In the genomic region with DNA sequence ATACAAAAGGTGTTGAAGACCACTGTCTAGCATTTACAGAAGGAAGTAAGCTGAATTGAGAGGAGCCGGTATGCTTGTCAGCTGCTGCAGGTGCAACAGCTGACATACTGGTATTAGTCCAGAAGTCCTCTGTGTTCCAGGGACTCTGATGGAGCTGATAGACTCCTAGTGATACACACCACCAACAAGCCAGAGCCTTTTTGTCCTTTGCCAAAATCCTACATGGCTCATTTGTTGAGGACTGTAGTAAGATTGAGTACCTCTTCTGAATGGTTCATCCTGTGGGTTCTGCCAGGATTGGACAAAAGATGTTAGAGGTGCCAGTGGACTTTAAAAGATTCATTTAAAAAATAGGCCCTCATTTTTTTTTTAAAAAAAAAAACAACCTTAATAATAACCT, we compare ENCODE assay signal across 24 mouse cellular contexts.
DNase-seq lines count a peak whose midpoint lies in the region; ATAC-seq and TF ChIP-seq lines count a peak whose summit lies in the region.
"Had no signal": no experiment of that assay in that cellular context is flagged by ENCODE, and none has a peak within 500 bp of the region (broad histone marks: within the 10 kb centered on the region; RNA-seq: fewer than 3 reads in every experiment).

No protein-coding gene starts in this region.

- no peak for ATAC-seq in forebrain, postnatal 0 days
- ATAC-seq in forebrain, embryonic 12.5 days (ENCODE audit: low FRiP score): no peak
- no peak for ATAC-seq in hindbrain, postnatal 0 days
- ATAC-seq: activated CD4-positive, CD25-positive, alpha-beta regulatory T cell, adult 4 months; CD4-positive, CD25-positive, alpha-beta regulatory T cell, adult 4 months; inflammation-experienced regulatory T-cells, adult 6 months; intestine, embryonic 16.5 days had no signal

- no peak overlapping the region for H3K9ac ChIP-seq in forebrain, postnatal 0 days
- H3K9ac ChIP-seq in forebrain, embryonic 12.5 days: no peak overlapping the region
- H3K9ac ChIP-seq in hindbrain, postnatal 0 days (replicated peaks; ENCODE audit: low read length): no peak overlapping the region
- H3K9ac ChIP-seq: heart, embryonic 13.5 days; hindbrain, embryonic 15.5 days had no signal

- H3K27ac ChIP-seq in forebrain, postnatal 0 days (ENCODE audit: low read depth, low read length): no peak overlapping the region
- no peak overlapping the region for H3K27ac ChIP-seq in forebrain, embryonic 12.5 days
- no peak overlapping the region for H3K27ac ChIP-seq in hindbrain, postnatal 0 days
- no peak overlapping the region for H3K27ac ChIP-seq in hindbrain, embryonic 10.5 days
- H3K27ac ChIP-seq: heart, adult 2 months; heart, embryonic 10.5 days; heart, embryonic 13.5 days; hindbrain, embryonic 15.5 days had no signal

- 52% methylated on average over 1 of the region's 1 CpGs for WGBS in forebrain, postnatal 0 days
- 76% methylated on average over 1 of the region's 1 CpGs for WGBS in forebrain, embryonic 12.5 days
- 75% methylated on average over 1 of the region's 1 CpGs for WGBS in hindbrain, postnatal 0 days
- 89% methylated on average over 1 of the region's 1 CpGs for whole genome bisulfite sequencing in hindbrain, embryonic 10.5 days

- no peaks in the 10 kb centered on the region for H3K4me1 ChIP-seq in forebrain, postnatal 0 days (ENCODE audit: insufficient read depth)
- no peaks in the 10 kb centered on the region for H3K4me1 ChIP-seq in forebrain, embryonic 12.5 days
- no peaks in the 10 kb centered on the region for H3K4me1 ChIP-seq in hindbrain, postnatal 0 days (ENCODE audit: insufficient read depth, low read length)
- no peaks in the 10 kb centered on the region for H3K4me1 ChIP-seq in hindbrain, embryonic 10.5 days (replicated peaks)
- H3K4me1 ChIP-seq: heart, embryonic 10.5 days; heart, embryonic 13.5 days; hindbrain, embryonic 15.5 days had no signal

- peak; percentile 1 for DNase-seq in forebrain, postnatal 0 days
- DNase-seq in hindbrain, postnatal 0 days (ENCODE audit: low spot score): peak; percentile 3
- no peak for DNase-seq in hindbrain, embryonic 10.5 days (ENCODE audit: low spot score)
- peak; percentile 72 for DNase-seq in brain, embryonic 14.5 days (ENCODE audit: low read depth)
- DNase-seq in layer of hippocampus, postnatal 10 days (ENCODE audit: low spot score in 2 of 2): no peak
- DNase-seq: adrenal gland, adult 8-10 months; adrenal gland, postnatal 25 days; cerebellum, adult 18-20 months; cerebellum, adult 9-10 months; cerebellum, postnatal 14 days; gastrocnemius, postnatal 10 days; gastrocnemius, postnatal 36 days; heart, adult 2 months; heart, postnatal 14 days; heart, postnatal 4 days; kidney, adult 18-20 months had no signal

- H3K36me3 ChIP-seq in forebrain, postnatal 0 days (ENCODE audit: insufficient read depth): no peaks in the 10 kb centered on the region
- no peaks in the 10 kb centered on the region for H3K36me3 ChIP-seq in forebrain, embryonic 12.5 days (replicated peaks)
- H3K36me3 ChIP-seq in hindbrain, postnatal 0 days (ENCODE audit: insufficient read depth, low read length): no peaks in the 10 kb centered on the region
- H3K36me3 ChIP-seq in hindbrain, embryonic 10.5 days: no peaks in the 10 kb centered on the region
- H3K36me3 ChIP-seq: heart, embryonic 10.5 days; heart, embryonic 13.5 days; hindbrain, embryonic 15.5 days had no signal

- H3K4me2 ChIP-seq in forebrain, postnatal 0 days (ENCODE audit: low read depth): no peak overlapping the region
- H3K4me2 ChIP-seq in forebrain, embryonic 12.5 days: no peak overlapping the region
- no peak overlapping the region for H3K4me2 ChIP-seq in hindbrain, postnatal 0 days (ENCODE audit: low read depth, low read length)
- H3K4me2 ChIP-seq: heart, embryonic 13.5 days; hindbrain, embryonic 15.5 days had no signal

- no peak overlapping the region for H3K4me3 ChIP-seq in forebrain, postnatal 0 days (ENCODE audit: low read depth, low read length)
- no peak overlapping the region for H3K4me3 ChIP-seq in forebrain, embryonic 12.5 days (replicated peaks)
- no peak overlapping the region for H3K4me3 ChIP-seq in hindbrain, postnatal 0 days (ENCODE audit: low read length)
- no peak overlapping the region for H3K4me3 ChIP-seq in hindbrain, embryonic 10.5 days
- H3K4me3 ChIP-seq: heart, adult 2 months; heart, embryonic 10.5 days; heart, embryonic 13.5 days; hindbrain, embryonic 15.5 days had no signal

- no peaks in the 10 kb centered on the region for H3K27me3 ChIP-seq in forebrain, postnatal 0 days (ENCODE audit: insufficient read depth, low read length)
- H3K27me3 ChIP-seq in forebrain, embryonic 12.5 days: no peaks in the 10 kb centered on the region
- H3K27me3 ChIP-seq in hindbrain, postnatal 0 days (ENCODE audit: insufficient read depth, low read length): no peaks in the 10 kb centered on the region
- H3K27me3 ChIP-seq in hindbrain, embryonic 10.5 days (ENCODE audit: insufficient read depth, poor library complexity, severe bottlenecking): no peaks in the 10 kb centered on the region
- H3K27me3 ChIP-seq: heart, embryonic 13.5 days; hindbrain, embryonic 15.5 days had no signal

- no peaks in the 10 kb centered on the region for H3K9me3 ChIP-seq in forebrain, postnatal 0 days (ENCODE audit: low read length)
- no peaks in the 10 kb centered on the region for H3K9me3 ChIP-seq in forebrain, embryonic 12.5 days
- no peaks in the 10 kb centered on the region for H3K9me3 ChIP-seq in hindbrain, postnatal 0 days (ENCODE audit: low read length)
- H3K9me3 ChIP-seq in hindbrain, embryonic 10.5 days: no peaks in the 10 kb centered on the region
- H3K9me3 ChIP-seq: heart, embryonic 10.5 days; heart, embryonic 13.5 days; hindbrain, embryonic 15.5 days had no signal

- no peak for TF ChIP-seq CTCF in forebrain, postnatal 0 days (IDR thresholded peaks at IDR 0.05; ENCODE audit: low read depth)
- TF ChIP-seq CTCF in hindbrain, postnatal 0 days (IDR thresholded peaks at IDR 0.05; ENCODE audit: low read depth): no peak
- no peak for TF ChIP-seq CTCF in brain, embryonic 14.5 days (IDR thresholded peaks at IDR 0.05; ENCODE audit: borderline replicate concordance, extremely low read depth, insufficient read depth, insufficient read length)

- TF ChIP-seq POLR2A in brain, embryonic 14.5 days (IDR thresholded peaks at IDR 0.05; ENCODE audit: borderline replicate concordance, extremely low read depth, insufficient read depth, insufficient read length, poor library complexity, severe bottlenecking): no peak

Comparison
In these comparisons a context has a peak if more than half of its experiments do, and no peak if none do; other contexts are left out.
1. DNase-seq: peak in forebrain, postnatal 0 days (single experiment), hindbrain, postnatal 0 days (single experiment) and brain, embryonic 14.5 days (single experiment); none in hindbrain, embryonic 10.5 days (single experiment) and layer of hippocampus, postnatal 10 days (0 of 2).